Mouse (Mus musculus) liver, embryonic 14.5 days (tissue): ENCODE measurements around the gene Defb21.

ENCODE experiments used
- CTCF ChIP-seq: IDR thresholded peaks from 2 replicates; pipeline ENCODE4 v1.5.1; 2016; ENCODE audit warnings: antibody characterized with exemption, low read depth, control low read depth
- EP300 ChIP-seq: IDR thresholded peaks from 2 replicates; pipeline ENCODE4 v1.6.1; 2016; ENCODE audit warnings: antibody characterized with exemption, low read depth

DNA sequence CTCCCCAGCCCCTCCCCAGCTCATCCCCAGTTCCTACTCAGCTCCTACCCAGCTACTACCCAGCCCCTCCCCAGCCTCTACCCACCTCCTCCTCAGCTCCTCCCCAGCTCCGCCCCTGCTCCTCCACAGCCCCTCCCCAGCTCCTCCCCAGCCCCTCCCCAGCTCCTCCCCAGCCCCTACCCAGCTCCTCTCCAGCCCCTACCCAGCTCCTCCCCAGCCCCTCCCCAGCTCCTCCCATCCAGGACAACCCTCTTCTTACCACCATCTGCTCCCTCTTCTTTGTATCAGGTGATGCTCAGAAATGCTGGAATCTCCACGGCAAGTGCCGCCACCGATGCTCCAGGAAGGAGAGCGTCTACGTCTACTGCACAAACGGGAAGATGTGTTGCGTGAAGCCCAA lies 39.6 kb downstream of the Defb21 start:
- no peak for TF ChIP-seq EP300
- TF ChIP-seq CTCF = no peak
